Mouse (Mus musculus): ENCODE measurements around the gene Slco6d1.

DNA sequence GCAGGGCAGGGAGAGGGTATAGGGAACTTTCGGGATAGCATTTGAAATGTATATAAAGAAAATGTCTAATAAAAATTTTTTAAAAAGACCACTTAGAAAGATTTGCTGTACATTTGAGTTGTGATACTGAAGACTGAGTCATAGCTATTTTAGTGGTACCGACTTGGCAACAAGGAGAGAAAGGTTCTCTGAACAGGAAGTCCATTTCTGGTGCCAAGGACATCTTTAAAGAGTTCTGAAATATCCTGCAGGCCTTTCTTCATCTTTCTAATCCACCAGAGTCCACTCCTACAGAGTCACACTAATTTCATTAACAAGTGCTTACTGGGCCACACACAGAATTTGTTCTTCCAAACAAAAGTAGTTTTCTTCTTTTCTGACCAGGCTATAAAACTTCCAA, 85.1 kb downstream of the Slco6d1 start:
- TF ChIP-seq HCFC1 (IDR thresholded peaks at IDR 0.05; ENCODE audit: borderline replicate concordance, insufficient read depth, low read length): no peak
- no peak for TF ChIP-seq MAFK (IDR thresholded peaks at IDR 0.05; ENCODE audit: insufficient read depth, low read depth, low read length)
- no peak for TF ChIP-seq ZC3H11A (IDR thresholded peaks at IDR 0.05; ENCODE audit: borderline replicate concordance, low read depth, low read length)

Data from ES-E14 (cell line).